ENCODE assay signal across 8 mouse cellular contexts in genomic region chr2:18047646-18048452, GRCm38 (mm10). TPM values are rescaled to one million over a fixed set of nuclear protein-coding genes. Genes with fewer than 3 reads are reported as not detected.
DNase-seq lines count a peak whose midpoint lies in the region; ATAC-seq and TF ChIP-seq lines count a peak whose summit lies in the region.

No protein-coding gene starts in this region.

- peak overlapping the region; percentile 90 for H3K27ac ChIP-seq in embryonic fibroblast, embryonic 13.5 days (ENCODE audit: insufficient read depth, low read length)
- peak overlapping the region; percentile 99 for H3K27ac ChIP-seq in heart, embryonic 15.5 days
- peak overlapping the region; percentile 68 for H3K27ac ChIP-seq in liver, embryonic 16.5 days (ENCODE audit: low read length)
- H3K27ac ChIP-seq in neural tube, embryonic 12.5 days: peak overlapping the region; percentile 100

- peak overlapping the region; percentile 99 for H3K9ac ChIP-seq in heart, embryonic 15.5 days
- H3K9ac ChIP-seq in liver, embryonic 16.5 days (ENCODE audit: low read depth, low read length): peak overlapping the region; percentile 70
- peak overlapping the region; percentile 100 for H3K9ac ChIP-seq in neural tube, embryonic 12.5 days

- peak; percentile 23; the same call in 1 of the 2 replicates for TF ChIP-seq POLR2A in embryonic fibroblast, embryonic 13.5 days (IDR thresholded peaks at IDR 0.05; ENCODE audit: low read depth, low read length)

- H3K4me3 ChIP-seq in C2C12 (ENCODE audit: insufficient read depth, poor library complexity, severe bottlenecking): peak overlapping the region; percentile 50
- peak overlapping the region; percentile 61 for H3K4me3 ChIP-seq in embryonic fibroblast, embryonic 13.5 days (ENCODE audit: insufficient read depth, low read length)
- H3K4me3 ChIP-seq in heart, embryonic 15.5 days: peak overlapping the region; percentile 95
- peak overlapping the region; percentile 71 for H3K4me3 ChIP-seq in liver, embryonic 16.5 days (ENCODE audit: low read depth, low read length)
- peak overlapping the region; percentile 99 for H3K4me3 ChIP-seq in neural tube, embryonic 12.5 days

- no peaks in the 10 kb centered on the region for H3K79me3 ChIP-seq in C2C12 (ENCODE audit: low read depth)

- TF ChIP-seq CTCF in C2C12 (IDR thresholded peaks at IDR 0.05; ENCODE audit: control insufficient read depth, insufficient read depth, insufficient read length): no peak
- TF ChIP-seq CTCF in embryonic fibroblast, embryonic 13.5 days (IDR thresholded peaks at IDR 0.05; ENCODE audit: borderline replicate concordance, insufficient read depth, low read length): no peak

- peak overlapping the region; percentile 73 for H3ac ChIP-seq in C2C12 (ENCODE audit: control insufficient read depth, insufficient read length, low read depth)

- peak; percentile 78 to 84 for DNase-seq in adrenal gland, postnatal 36 days
- peak; percentile 88 for DNase-seq in kidney, postnatal 10 days
- DNase-seq in thymus, postnatal 14 days: peak; percentile 51

- peak overlapping the region; percentile 76 for H3K4me2 ChIP-seq in heart, embryonic 15.5 days
- peak overlapping the region; percentile 85 for H3K4me2 ChIP-seq in liver, embryonic 16.5 days (ENCODE audit: low read depth, low read length)
- H3K4me2 ChIP-seq in neural tube, embryonic 12.5 days (replicated peaks): peak overlapping the region; percentile 66

- peaks cover 5% of the 10 kb centered on the region; the same call in 1 of the 2 replicates for H3K4me1 ChIP-seq in embryonic fibroblast, embryonic 13.5 days (ENCODE audit: control insufficient read depth, insufficient read depth, low read length)
- H3K4me1 ChIP-seq in heart, embryonic 15.5 days (replicated peaks): peaks cover 23% of the 10 kb centered on the region
- H3K4me1 ChIP-seq in liver, embryonic 16.5 days (ENCODE audit: control insufficient read depth, low read depth, low read length): peaks cover 5% of the 10 kb centered on the region; the same call in 1 of the 2 replicates
- H3K4me1 ChIP-seq in neural tube, embryonic 12.5 days: peaks cover 46% of the 10 kb centered on the region

- peaks cover 15% of the 10 kb centered on the region for H3K79me2 ChIP-seq in C2C12 (ENCODE audit: control insufficient read depth, insufficient read depth)

- H3K27me3 ChIP-seq in C2C12 (ENCODE audit: control insufficient read depth, insufficient read depth, insufficient read length): no peaks in the 10 kb centered on the region
- H3K27me3 ChIP-seq in heart, embryonic 15.5 days: no peaks in the 10 kb centered on the region
- peaks cover 74% of the 10 kb centered on the region for H3K27me3 ChIP-seq in liver, embryonic 16.5 days (ENCODE audit: control insufficient read depth, insufficient read depth, low read depth, low read length)
- no peaks in the 10 kb centered on the region for H3K27me3 ChIP-seq in neural tube, embryonic 12.5 days (replicated peaks)

- under 1% methylated on average over 70 of the region's 70 CpGs for WGBS in heart, embryonic 15.5 days
- WGBS in liver, embryonic 16.5 days (ENCODE audit: insufficient replicate concordance): under 1% methylated on average over 70 of the region's 70 CpGs
- WGBS in neural tube, embryonic 12.5 days: under 1% methylated on average over 70 of the region's 70 CpGs

- ATAC-seq in heart, embryonic 15.5 days (replicated peaks; ENCODE audit: insufficient number of reproducible peaks, insufficient read depth, low FRiP score, low read depth): peak; percentile 76
- ATAC-seq in liver, embryonic 16.5 days (ENCODE audit: low read depth): peak; percentile 85
- ATAC-seq in neural tube, embryonic 12.5 days (ENCODE audit: low FRiP score, low read depth): peak; percentile 64

- no peaks in the 10 kb centered on the region for H3K9me3 ChIP-seq in heart, embryonic 15.5 days (replicated peaks)
- H3K9me3 ChIP-seq in liver, embryonic 16.5 days (replicated peaks; ENCODE audit: control insufficient read depth, low read length): no peaks in the 10 kb centered on the region
- no peaks in the 10 kb centered on the region for H3K9me3 ChIP-seq in neural tube, embryonic 12.5 days

- no peaks in the 10 kb centered on the region for H3K36me3 ChIP-seq in C2C12 (ENCODE audit: control insufficient read depth, insufficient read depth)
- no peaks in the 10 kb centered on the region for H3K36me3 ChIP-seq in heart, embryonic 15.5 days
- no peaks in the 10 kb centered on the region for H3K36me3 ChIP-seq in liver, embryonic 16.5 days (ENCODE audit: control insufficient read depth, insufficient read depth)
- no peaks in the 10 kb centered on the region for H3K36me3 ChIP-seq in neural tube, embryonic 12.5 days

TF ChIP-seq in C2C12, 6 proteins besides CTCF, POLR2A, EP300 and RAD21:
- TF ChIP-seq MAX (IDR thresholded peaks at IDR 0.05) (peak; percentile 14), MYOG (IDR thresholded peaks at IDR 0.05; ENCODE audit: control insufficient read depth, extremely low read depth, insufficient read length) (no peak), USF1 (IDR thresholded peaks at IDR 0.05; ENCODE audit: low read depth) (no peak), MYOD1 (IDR thresholded peaks at IDR 0.05; ENCODE audit: control insufficient read depth, insufficient read length, low read depth) (no peak), CEBPB (IDR thresholded peaks at IDR 0.05; ENCODE audit: low read depth) (no peak), FOSL1 (IDR thresholded peaks at IDR 0.05; ENCODE audit: insufficient read depth, low read length, poor library complexity, severe bottlenecking) (no peak)

RNA-seq across cellular contexts. Expression of gene Skida1, which starts 1.0 kb away (rescaled TPM):
- 0.55 TPM for polyA plus RNA-seq in C2C12 (2012; fragmentation: generic; extraction: Trizol)
- total RNA-seq in adrenal gland, postnatal 36 days (2021): 1 to 10 TPM; 2.8 to 4.4 TPM
- 4.4 and 8.5 TPM in 2 replicates for polyA plus RNA-seq in embryonic fibroblast, embryonic 13.5 days (2011; ENCODE audit: insufficient read length, low read depth, missing spikeins)
- 4.8 and 5.3 TPM in 2 replicates for polyA plus RNA-seq in heart, embryonic 15.5 days (2015; fragmentation: Nextera tagmentation; extraction: Ambion mirVana)
- 0.28 and 0.38 TPM in 2 replicates for polyA plus RNA-seq in liver, embryonic 16.5 days (2015; fragmentation: Nextera tagmentation; extraction: Ambion mirVana)
- polyA plus RNA-seq in neural tube, embryonic 12.5 days (2016; fragmentation: Nextera tagmentation; extraction: Ambion mirVana): 13.2 and 13.4 TPM in 2 replicates

RNA-seq across cellular contexts. Expression of gene Mllt10, which starts 7.2 kb away (rescaled TPM):
- polyA plus RNA-seq in C2C12 (2012; fragmentation: generic; extraction: Trizol): 10.0 TPM
- 10 to 100 TPM; 46.8 to 47.7 TPM for total RNA-seq in adrenal gland, postnatal 36 days (2021)
- polyA plus RNA-seq in embryonic fibroblast, embryonic 13.5 days (2011; ENCODE audit: insufficient read length, low read depth, missing spikeins): 49.3 and 52.0 TPM in 2 replicates
- polyA plus RNA-seq in heart, embryonic 15.5 days (2015; fragmentation: Nextera tagmentation; extraction: Ambion mirVana): 35.1 and 36.0 TPM in 2 replicates
- 23.8 and 24.3 TPM in 2 replicates for polyA plus RNA-seq in liver, embryonic 16.5 days (2015; fragmentation: Nextera tagmentation; extraction: Ambion mirVana)
- 60.5 and 67.2 TPM in 2 replicates for polyA plus RNA-seq in neural tube, embryonic 12.5 days (2016; fragmentation: Nextera tagmentation; extraction: Ambion mirVana)

RNA-seq across cellular contexts. Expression of gene A930004D18Rik, which starts 10.3 kb away (rescaled TPM):
- 3.9 TPM for polyA plus RNA-seq in C2C12 (2012; fragmentation: generic; extraction: Trizol)
- total RNA-seq in adrenal gland, postnatal 36 days (2021): 1 to 10 TPM; 1.4 to 1.9 TPM
- 6.4 and 8.6 TPM in 2 replicates for polyA plus RNA-seq in embryonic fibroblast, embryonic 13.5 days (2011; ENCODE audit: insufficient read length, low read depth, missing spikeins)
- 11.6 and 13.2 TPM in 2 replicates for polyA plus RNA-seq in heart, embryonic 15.5 days (2015; fragmentation: Nextera tagmentation; extraction: Ambion mirVana)
- 1.3 and 1.4 TPM in 2 replicates for polyA plus RNA-seq in liver, embryonic 16.5 days (2015; fragmentation: Nextera tagmentation; extraction: Ambion mirVana)
- polyA plus RNA-seq in neural tube, embryonic 12.5 days (2016; fragmentation: Nextera tagmentation; extraction: Ambion mirVana): 17.1 and 17.6 TPM in 2 replicates

RNA-seq across cellular contexts. Expression of gene H2al2a, which starts 51.1 kb away (rescaled TPM):
- not detected for polyA plus RNA-seq in C2C12 (2012; fragmentation: generic; extraction: Trizol)
- total RNA-seq in adrenal gland, postnatal 36 days (2021): not detected
- not detected in 2 replicates for polyA plus RNA-seq in embryonic fibroblast, embryonic 13.5 days (2011; ENCODE audit: insufficient read length, low read depth, missing spikeins)
- polyA plus RNA-seq in heart, embryonic 15.5 days (2015; fragmentation: Nextera tagmentation; extraction: Ambion mirVana): not detected in 2 replicates
- polyA plus RNA-seq in liver, embryonic 16.5 days (2015; fragmentation: Nextera tagmentation; extraction: Ambion mirVana): not detected in 2 replicates
- not detected in 2 replicates for polyA plus RNA-seq in neural tube, embryonic 12.5 days (2016; fragmentation: Nextera tagmentation; extraction: Ambion mirVana)

Comparison
In these comparisons a context has a peak if more than half of its experiments do, and no peak if none do; other contexts are left out.
1. Peak in every context shown above with its lines: DNase-seq, ATAC-seq, H3K4me3 ChIP-seq and H3K27ac ChIP-seq.